Mouse (Mus musculus): ENCODE measurements around the gene Ptprk. TPM values are rescaled to one million over a fixed set of nuclear protein-coding genes. Genes with fewer than 3 reads are reported as not detected.

The Ptprk gene
- polyA plus RNA-seq, 1 experiment from 2014 or later: 44.6 TPM

- WGBS: 29% methylated on average over 2 of the region's 2 CpGs
These were observed 24.3 kb downstream of the Ptprk start for GRCm38 (mm10) chr10:28098923-28099322.

GRCm38 (mm10) chr10:28103406-28103906, 28.8 kb downstream of the Ptprk start:
- no peaks in the 10 kb centered on the region for H3K36me3 ChIP-seq (ENCODE audit: control insufficient read depth, insufficient read depth, low read length)
- H3K4me2 ChIP-seq (ENCODE audit: low read depth, low read length): no peak overlapping the region
- H3K9me3 ChIP-seq (ENCODE audit: control insufficient read depth, low read length): no peaks in the 10 kb centered on the region
- no peak overlapping the region for H3K4me3 ChIP-seq (ENCODE audit: low read length)
- no peak overlapping the region for H3K27ac ChIP-seq (ENCODE audit: low read length)
- no peaks in the 10 kb centered on the region for H3K27me3 ChIP-seq (ENCODE audit: control insufficient read depth, insufficient read depth, low read depth, low read length)
- no peak overlapping the region for H3K9ac ChIP-seq (ENCODE audit: low read length)
- ATAC-seq (ENCODE audit: low read depth): no peak
- H3K4me1 ChIP-seq (replicated peaks; ENCODE audit: control insufficient read depth, insufficient read depth, low read length): 0 out of 2 replicates have a peak, but pooled peaks cover 2% of the 10 kb centered on the region
- WGBS: 90% methylated on average over 4 of the region's 4 CpGs

More at GRCm38 (mm10) chr10:28098923-28099322, 24.3 kb downstream of the Ptprk start:
- Histone ChIP-seq H3K4me1 (replicated peaks; ENCODE audit: control insufficient read depth, insufficient read depth, low read length) (peaks cover 12% of the 10 kb centered on the region), H3K27me3 (ENCODE audit: control insufficient read depth, insufficient read depth, low read depth, low read length) (no peaks in the 10 kb centered on the region), H3K4me3 (ENCODE audit: low read length) (no peak overlapping the region), H3K4me2 (ENCODE audit: low read depth, low read length) (no peak overlapping the region), H3K27ac (ENCODE audit: low read length) (no peak overlapping the region), H3K9ac (ENCODE audit: low read length) (no peak overlapping the region), H3K36me3 (ENCODE audit: control insufficient read depth, insufficient read depth, low read length) (no peaks in the 10 kb centered on the region), H3K9me3 (ENCODE audit: control insufficient read depth, low read length) (no peaks in the 10 kb centered on the region)
- ATAC-seq (ENCODE audit: low read depth): no peak

GRCm38 (mm10) chr10:28103924-28104323, 29.3 kb downstream of the Ptprk start:
- H3K4me2 ChIP-seq (ENCODE audit: low read depth, low read length): no peak overlapping the region
- H3K9me3 ChIP-seq (ENCODE audit: control insufficient read depth, low read length): no peaks in the 10 kb centered on the region
- no peaks in the 10 kb centered on the region for H3K27me3 ChIP-seq (ENCODE audit: control insufficient read depth, insufficient read depth, low read depth, low read length)
- WGBS: 59% methylated on average over 2 of the region's 2 CpGs
- 0 out of 2 replicates have a peak, but pooled peaks cover 2% of the 10 kb centered on the region for H3K4me1 ChIP-seq (replicated peaks; ENCODE audit: control insufficient read depth, insufficient read depth, low read length)
- H3K36me3 ChIP-seq (ENCODE audit: control insufficient read depth, insufficient read depth, low read length): no peaks in the 10 kb centered on the region
- ATAC-seq (ENCODE audit: low read depth): no peak
- H3K4me3 ChIP-seq (ENCODE audit: low read length): no peak overlapping the region
- no peak overlapping the region for H3K27ac ChIP-seq (ENCODE audit: low read length)
- H3K9ac ChIP-seq (ENCODE audit: low read length): no peak overlapping the region

- Histone ChIP-seq H3K27ac (ENCODE audit: low read length) (no peak overlapping the region), H3K4me3 (ENCODE audit: low read length) (no peak overlapping the region), H3K27me3 (ENCODE audit: control insufficient read depth, insufficient read depth, low read depth, low read length) (no peaks in the 10 kb centered on the region), H3K9me3 (ENCODE audit: control insufficient read depth, low read length) (no peaks in the 10 kb centered on the region), H3K4me2 (ENCODE audit: low read depth, low read length) (no peak overlapping the region), H3K9ac (ENCODE audit: low read length) (no peak overlapping the region), H3K4me1 (replicated peaks; ENCODE audit: control insufficient read depth, insufficient read depth, low read length) (0 out of 2 replicates have a peak, but pooled peaks cover 2% of the 10 kb centered on the region), H3K36me3 (ENCODE audit: control insufficient read depth, insufficient read depth, low read length) (no peaks in the 10 kb centered on the region)
- ATAC-seq (ENCODE audit: low read depth): peak; percentile 59
- WGBS: 73% methylated on average over 6 of the region's 6 CpGs
These were observed 30.6 kb downstream of the Ptprk start for GRCm38 (mm10) chr10:28105247-28105646.

- peaks cover 8% of the 10 kb centered on the region for H3K4me1 ChIP-seq (replicated peaks; ENCODE audit: control insufficient read depth, insufficient read depth, low read length)
- no peak overlapping the region for H3K4me3 ChIP-seq (ENCODE audit: low read length)
- no peaks in the 10 kb centered on the region for H3K9me3 ChIP-seq (ENCODE audit: control insufficient read depth, low read length)
- WGBS: 53% methylated on average over 8 of the region's 8 CpGs
- no peak overlapping the region for H3K9ac ChIP-seq (ENCODE audit: low read length)
- no peak for ATAC-seq (ENCODE audit: low read depth)
- H3K27ac ChIP-seq (ENCODE audit: low read length): peak overlapping the region; percentile 10; the same call in 1 of the 2 replicates
- no peaks in the 10 kb centered on the region for H3K36me3 ChIP-seq (ENCODE audit: control insufficient read depth, insufficient read depth, low read length)
- H3K4me2 ChIP-seq (ENCODE audit: low read depth, low read length): no peak overlapping the region
- no peaks in the 10 kb centered on the region for H3K27me3 ChIP-seq (ENCODE audit: control insufficient read depth, insufficient read depth, low read depth, low read length)
These were observed 38.4 kb downstream of the Ptprk start for GRCm38 (mm10) chr10:28112826-28113589.

- Histone ChIP-seq H3K9me3 (ENCODE audit: control insufficient read depth, low read length) (no peaks in the 10 kb centered on the region), H3K27me3 (ENCODE audit: control insufficient read depth, insufficient read depth, low read depth, low read length) (no peaks in the 10 kb centered on the region), H3K27ac (ENCODE audit: low read length) (peak overlapping the region; percentile 39; the same call in 1 of the 2 replicates), H3K4me2 (ENCODE audit: low read depth, low read length) (no peak overlapping the region), H3K36me3 (ENCODE audit: control insufficient read depth, insufficient read depth, low read length) (no peaks in the 10 kb centered on the region), H3K4me3 (ENCODE audit: low read length) (no peak overlapping the region), H3K4me1 (replicated peaks; ENCODE audit: control insufficient read depth, insufficient read depth, low read length) (peaks cover 8% of the 10 kb centered on the region), H3K9ac (ENCODE audit: low read length) (no peak overlapping the region)
- WGBS: 38% methylated on average over 3 of the region's 3 CpGs
- ATAC-seq (ENCODE audit: low read depth): peak; percentile 26; the same call in 1 of the 2 replicates
These were observed 39.3 kb downstream of the Ptprk start for GRCm38 (mm10) chr10:28113879-28114278.

- Histone ChIP-seq H3K4me1 (replicated peaks; ENCODE audit: control insufficient read depth, insufficient read depth, low read length) (peaks cover 8% of the 10 kb centered on the region), H3K27ac (ENCODE audit: low read length) (no peak overlapping the region), H3K9me3 (ENCODE audit: control insufficient read depth, low read length) (no peaks in the 10 kb centered on the region), H3K4me2 (ENCODE audit: low read depth, low read length) (no peak overlapping the region), H3K9ac (ENCODE audit: low read length) (no peak overlapping the region), H3K36me3 (ENCODE audit: control insufficient read depth, insufficient read depth, low read length) (no peaks in the 10 kb centered on the region), H3K4me3 (ENCODE audit: low read length) (no peak overlapping the region), H3K27me3 (ENCODE audit: control insufficient read depth, insufficient read depth, low read depth, low read length) (no peaks in the 10 kb centered on the region)
- ATAC-seq (ENCODE audit: low read depth): no peak
These were observed 42.4 kb downstream of the Ptprk start for GRCm38 (mm10) chr10:28116982-28117381.

- no peak overlapping the region for H3K4me2 ChIP-seq (ENCODE audit: low read depth, low read length)
- H3K4me1 ChIP-seq (replicated peaks; ENCODE audit: control insufficient read depth, insufficient read depth, low read length): peaks cover 7% of the 10 kb centered on the region; the same call in 1 of the 2 replicates
- H3K27ac ChIP-seq (ENCODE audit: low read length): no peak overlapping the region
- no peaks in the 10 kb centered on the region for H3K27me3 ChIP-seq (ENCODE audit: control insufficient read depth, insufficient read depth, low read depth, low read length)
- WGBS: 65% methylated on average over 6 of the region's 6 CpGs
- no peak for ATAC-seq (ENCODE audit: low read depth)
- H3K9me3 ChIP-seq (ENCODE audit: control insufficient read depth, low read length): no peaks in the 10 kb centered on the region
- no peak overlapping the region for H3K9ac ChIP-seq (ENCODE audit: low read length)
- H3K36me3 ChIP-seq (ENCODE audit: control insufficient read depth, insufficient read depth, low read length): no peaks in the 10 kb centered on the region
- H3K4me3 ChIP-seq (ENCODE audit: low read length): no peak overlapping the region
These were observed 44.3 kb downstream of the Ptprk start for GRCm38 (mm10) chr10:28118783-28119365.

- Histone ChIP-seq H3K9me3 (ENCODE audit: control insufficient read depth, low read length) (no peaks in the 10 kb centered on the region), H3K4me3 (ENCODE audit: low read length) (no peak overlapping the region), H3K27ac (ENCODE audit: low read length) (no peak overlapping the region), H3K27me3 (ENCODE audit: control insufficient read depth, insufficient read depth, low read depth, low read length) (no peaks in the 10 kb centered on the region), H3K36me3 (ENCODE audit: control insufficient read depth, insufficient read depth, low read length) (no peaks in the 10 kb centered on the region), H3K4me1 (replicated peaks; ENCODE audit: control insufficient read depth, insufficient read depth, low read length) (peaks cover 8% of the 10 kb centered on the region), H3K4me2 (ENCODE audit: low read depth, low read length) (no peak overlapping the region), H3K9ac (ENCODE audit: low read length) (no peak overlapping the region)
- ATAC-seq (ENCODE audit: low read depth): no peak
- WGBS: 86% methylated on average over 4 of the region's 4 CpGs
These were observed 49.3 kb downstream of the Ptprk start for GRCm38 (mm10) chr10:28123881-28124280.
